Mouse (Mus musculus) hindbrain, embryonic 10.5 days (tissue): ENCODE measurements around the gene Trim11. TPM values are rescaled to one million over a fixed set of nuclear protein-coding genes. Genes with fewer than 3 reads are reported as not detected.

ENCODE experiments used
- DNase-seq: peaks from one replicate; pipeline ENCODE4 v3.0.0-alpha.2; 2017; ENCODE audit warnings: low spot score
- H3K27ac ChIP-seq: fragments of 300-500 bp; sonication (generic); 2 replicates; pipeline ENCODE4 v1.5.1; 2016; ENCODE audit warnings: mild to moderate bottlenecking, moderate library complexity
- H3K27me3 ChIP-seq: fragments of 300-500 bp; sonication (generic); 2 replicates; pipeline ENCODE4 v1.6.1; 2016; ENCODE audit warnings: mild to moderate bottlenecking; ENCODE audit not compliant: poor library complexity, insufficient read depth, severe bottlenecking
- H3K36me3 ChIP-seq: fragments of 300-500 bp; sonication (generic); 2 replicates; pipeline ENCODE4 v1.6.1; 2016; ENCODE audit warnings: mild to moderate bottlenecking, moderate library complexity
- H3K4me1 ChIP-seq: fragments of 300-500 bp; sonication (generic); replicated peaks from 2 replicates; pipeline ENCODE4 v1.6.1; 2016; ENCODE audit warnings: mild to moderate bottlenecking
- H3K4me3 ChIP-seq: fragments of 300-500 bp; sonication (generic); 2 replicates; pipeline ENCODE4 v1.5.1; 2016; ENCODE audit warnings: mild to moderate bottlenecking, moderate library complexity
- H3K9me3 ChIP-seq: fragments of 300-500 bp; sonication (generic); 2 replicates; pipeline ENCODE4 v1.6.1; 2016; ENCODE audit warnings: mild to moderate bottlenecking, moderate library complexity
- WGBS: fragments of 180-500 bp; shearing (Covaris S2); methylation state at CpG from one replicate; pipeline ENCODE4 v1.1.7; 2016; 5-methylcytosine and 5-hydroxymethylcytosine counted together
- polyA plus RNA-seq: library from polyadenylated mRNA; unstranded; fragments of >200 nt; fragmentation: Nextera tagmentation; extraction: Ambion mirVana; gene quantifications from 2 replicates; pipeline ENCODE4 v1.2.1, GENCODE M21; 2016

Trim11 gene
- polyA plus RNA-seq, 1 experiment from 2014 or later: 18.8 TPM

DNA sequence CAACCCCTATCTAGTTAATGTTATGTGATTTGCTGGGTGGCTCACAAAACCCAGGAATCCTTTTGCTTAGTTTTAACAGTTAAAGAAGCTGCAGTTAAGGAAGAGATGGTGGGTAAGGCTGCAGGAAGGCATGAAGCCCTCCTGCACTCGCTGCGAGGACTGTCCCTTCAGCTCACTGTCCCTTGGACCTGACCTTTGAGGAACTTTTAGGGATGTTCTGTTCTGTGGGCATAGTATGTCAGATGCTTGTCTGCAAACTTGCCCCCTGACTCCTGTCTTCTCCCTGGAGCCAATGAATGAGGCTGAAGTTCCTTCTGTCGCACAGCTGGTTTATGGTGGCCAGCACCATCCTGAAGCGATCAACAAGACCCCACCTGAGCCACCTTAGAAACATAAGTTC is 11.3 kb downstream of the Trim11 start:
- Histone ChIP-seq H3K4me3 (no peak overlapping the region), H3K36me3 (peaks cover 73% of the 10 kb centered on the region), H3K27ac (no peak overlapping the region), H3K4me1 (peaks cover 4% of the 10 kb centered on the region), H3K27me3 (peaks cover 21% of the 10 kb centered on the region), H3K9me3 (no peaks in the 10 kb centered on the region)
- no peak for DNase-seq
- 93% methylated on average over 4 of the region's 4 CpGs for WGBS

DNA sequence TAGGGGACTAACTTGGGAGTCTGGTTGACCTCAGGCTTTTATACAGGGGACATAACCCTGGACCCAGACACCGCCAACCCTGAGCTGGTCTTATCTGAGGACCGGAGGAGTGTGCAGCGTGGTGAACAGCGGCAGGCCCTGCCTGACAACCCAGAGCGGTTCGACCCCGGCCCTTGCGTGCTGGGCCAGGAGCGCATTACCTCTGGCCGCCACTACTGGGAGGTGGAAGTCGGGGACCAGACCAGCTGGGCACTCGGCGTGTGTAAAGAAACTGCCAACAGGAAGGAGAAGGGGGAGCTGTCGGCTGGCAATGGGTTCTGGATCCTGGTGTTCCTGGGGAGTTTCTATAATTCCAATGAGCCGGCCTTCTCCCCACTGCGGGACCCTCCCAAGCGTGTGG is 12.2 kb downstream of the Trim11 start:
- WGBS: 90% methylated on average over 17 of the region's 17 CpGs
- peaks cover 30% of the 10 kb centered on the region for H3K27me3 ChIP-seq
- H3K4me1 ChIP-seq: peaks cover 14% of the 10 kb centered on the region
- H3K27ac ChIP-seq: no peak overlapping the region
- H3K36me3 ChIP-seq: peaks cover 63% of the 10 kb centered on the region
- no peak overlapping the region for H3K4me3 ChIP-seq
- H3K9me3 ChIP-seq: no peaks in the 10 kb centered on the region
- DNase-seq: no peak

DNA sequence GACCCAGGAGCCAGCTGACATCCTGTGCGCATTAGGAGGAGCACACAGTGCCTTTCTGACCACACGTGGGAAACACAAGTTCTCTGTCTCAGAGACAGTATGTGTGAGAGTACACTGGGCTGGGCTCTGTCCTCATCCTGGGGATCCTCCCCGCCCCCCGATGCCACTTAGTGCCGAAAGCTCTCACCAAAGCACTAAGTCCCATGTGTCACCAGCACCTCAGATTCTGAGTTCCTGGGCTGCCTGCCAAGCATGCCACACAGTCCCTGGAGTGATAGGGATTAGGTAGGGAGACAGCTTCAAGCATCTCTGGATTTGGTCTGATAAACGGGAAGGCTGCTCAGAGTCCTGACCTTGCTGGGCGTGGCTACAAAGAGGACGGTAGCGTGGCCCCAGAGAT is 12.9 kb downstream of the Trim11 start:
- H3K27me3 ChIP-seq: peaks cover 37% of the 10 kb centered on the region
- no peaks in the 10 kb centered on the region for H3K9me3 ChIP-seq
- H3K4me1 ChIP-seq: peaks cover 16% of the 10 kb centered on the region
- peaks cover 56% of the 10 kb centered on the region for H3K36me3 ChIP-seq
- DNase-seq: no peak
- WGBS: 89% methylated on average over 9 of the region's 9 CpGs
- no peak overlapping the region for H3K4me3 ChIP-seq
- no peak overlapping the region for H3K27ac ChIP-seq

DNA sequence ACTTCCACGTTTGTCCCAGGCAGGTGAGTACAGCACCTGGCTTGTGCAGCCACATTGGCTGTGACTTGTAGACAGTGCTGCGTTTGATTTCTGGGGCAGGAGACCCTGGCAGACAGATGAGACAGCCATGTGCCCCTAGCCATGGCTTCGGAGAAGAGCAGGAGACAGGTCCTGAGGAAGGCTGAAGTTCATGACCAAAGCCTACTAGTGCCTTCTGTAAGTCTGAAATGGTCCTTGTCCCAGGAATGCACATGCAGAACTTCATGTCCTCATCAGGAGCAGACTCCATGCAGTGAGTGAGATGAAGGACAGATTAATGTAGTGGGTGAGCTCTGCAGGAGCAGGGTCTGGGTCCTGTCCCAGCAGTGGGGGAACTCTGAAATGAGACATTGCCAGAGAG is 14.0 kb downstream of the Trim11 start:
- no peak overlapping the region for H3K4me3 ChIP-seq
- 83% methylated on average over 3 of the region's 3 CpGs for WGBS
- H3K9me3 ChIP-seq: no peaks in the 10 kb centered on the region
- peaks cover 18% of the 10 kb centered on the region for H3K4me1 ChIP-seq
- no peak for DNase-seq
- H3K36me3 ChIP-seq: peaks cover 45% of the 10 kb centered on the region
- H3K27me3 ChIP-seq: peaks cover 41% of the 10 kb centered on the region
- H3K27ac ChIP-seq: no peak overlapping the region

DNA sequence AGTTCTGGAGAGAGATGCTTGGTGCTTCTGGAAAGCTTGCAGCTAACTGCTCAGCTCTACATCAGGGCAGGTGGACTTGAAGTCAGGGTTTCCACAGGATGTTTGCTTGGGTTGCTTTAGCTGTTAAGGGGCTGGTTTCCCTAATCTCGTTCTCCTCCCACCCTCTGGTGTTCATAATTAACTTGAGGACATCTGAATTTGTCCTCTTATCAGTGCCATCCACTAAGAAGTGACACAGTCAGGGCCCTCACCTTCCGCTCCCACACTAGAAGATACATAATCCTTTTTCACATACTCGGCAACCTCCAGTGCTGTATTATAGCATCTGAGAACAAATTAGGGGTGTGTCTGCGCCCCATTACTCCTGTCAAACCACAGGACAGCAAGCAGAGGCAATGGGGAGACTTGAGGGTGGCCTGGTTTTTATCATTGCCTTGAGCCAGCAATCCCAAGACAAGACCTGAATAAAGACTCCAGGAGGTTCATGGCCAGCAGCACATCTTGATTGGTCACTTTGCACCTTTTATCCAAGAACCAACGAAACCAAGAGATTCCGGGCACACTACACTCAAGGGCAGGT is 15.3 kb downstream of the Trim11 start:
- H3K36me3 ChIP-seq: peaks cover 32% of the 10 kb centered on the region
- no peaks in the 10 kb centered on the region for H3K9me3 ChIP-seq
- no peak overlapping the region for H3K27ac ChIP-seq
- no peak for DNase-seq
- no peak overlapping the region for H3K4me3 ChIP-seq
- peaks cover 18% of the 10 kb centered on the region for H3K4me1 ChIP-seq
- peaks cover 44% of the 10 kb centered on the region for H3K27me3 ChIP-seq
- WGBS: 83% methylated on average over 6 of the region's 6 CpGs

DNA sequence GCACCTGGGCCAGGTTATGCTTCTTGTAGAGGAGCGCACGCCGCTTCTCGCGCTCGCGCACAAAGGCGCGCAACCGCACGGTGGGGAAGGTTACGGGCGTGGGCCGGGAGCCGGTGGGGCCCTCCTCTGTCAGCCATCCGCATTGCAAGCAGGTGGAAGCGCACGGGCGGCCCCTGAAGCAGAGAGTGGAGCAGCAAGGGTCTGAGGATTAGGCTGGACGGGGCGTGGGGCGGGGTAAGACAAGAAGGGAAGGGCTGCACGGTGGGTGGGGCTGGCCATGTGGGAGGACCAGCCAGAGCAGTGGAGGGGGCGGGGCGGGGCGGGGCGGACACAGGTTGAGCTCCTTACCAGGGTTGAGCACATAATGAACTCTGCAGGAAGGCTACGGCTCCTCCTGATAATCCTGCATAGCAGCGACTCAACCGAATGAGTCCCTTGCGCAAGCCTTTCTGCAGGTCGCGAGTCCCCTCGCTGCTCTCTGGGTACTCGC is 16.5 kb downstream of the Trim11 start:
- WGBS: 2% methylated on average over 35 of the region's 35 CpGs
- peak; percentile 64 for DNase-seq
- no peaks in the 10 kb centered on the region for H3K9me3 ChIP-seq
- peaks cover 20% of the 10 kb centered on the region for H3K36me3 ChIP-seq
- peaks cover 44% of the 10 kb centered on the region for H3K27me3 ChIP-seq
- peak overlapping the region; percentile 35; the same call in 1 of the 2 replicates for H3K27ac ChIP-seq
- peaks cover 23% of the 10 kb centered on the region for H3K4me1 ChIP-seq
- peak overlapping the region; percentile 52 for H3K4me3 ChIP-seq

DNA sequence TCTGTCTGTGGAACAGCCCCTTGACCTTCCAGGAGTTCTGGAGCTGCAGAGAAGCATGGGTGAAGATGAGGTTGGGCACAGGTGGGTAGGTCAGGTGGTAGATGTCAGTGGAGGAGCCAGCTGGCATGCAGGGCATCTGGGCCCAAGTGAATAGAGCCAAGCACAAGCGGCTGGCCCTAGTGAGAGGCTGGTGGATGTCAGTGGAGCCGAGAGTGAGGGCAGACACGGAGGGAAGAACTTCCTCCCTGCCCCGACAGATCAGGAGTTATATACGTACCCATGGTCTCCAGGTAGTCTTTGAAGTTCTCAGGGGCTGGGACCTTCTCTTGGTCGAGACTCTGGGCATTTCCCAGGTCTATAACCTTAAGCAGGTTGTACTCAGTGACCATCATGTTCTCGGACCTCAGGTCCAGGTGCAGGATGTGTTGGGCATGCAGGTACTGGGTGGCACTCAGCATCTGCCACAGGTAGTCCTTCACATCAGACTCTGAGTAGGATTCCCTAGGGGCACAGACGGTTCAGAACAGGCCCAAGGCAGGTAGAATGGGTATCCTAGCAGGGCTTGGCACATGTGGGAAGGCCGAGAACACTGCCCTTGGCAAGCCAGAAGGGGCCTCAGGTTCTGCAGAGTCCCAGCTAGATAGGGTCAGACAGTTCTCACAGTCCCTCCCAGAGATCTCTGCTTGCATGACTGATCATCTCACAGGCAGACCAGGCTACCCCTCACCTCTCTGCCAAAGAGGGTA is 17.3 kb downstream of the Trim11 start:
- WGBS: 78% methylated on average over 9 of the region's 9 CpGs
- peaks cover 48% of the 10 kb centered on the region for H3K27me3 ChIP-seq
- peaks cover 12% of the 10 kb centered on the region for H3K36me3 ChIP-seq
- peaks cover 23% of the 10 kb centered on the region for H3K4me1 ChIP-seq
- H3K27ac ChIP-seq: no peak overlapping the region
- no peaks in the 10 kb centered on the region for H3K9me3 ChIP-seq
- no peak for DNase-seq
- H3K4me3 ChIP-seq: peak overlapping the region; percentile 52

DNA sequence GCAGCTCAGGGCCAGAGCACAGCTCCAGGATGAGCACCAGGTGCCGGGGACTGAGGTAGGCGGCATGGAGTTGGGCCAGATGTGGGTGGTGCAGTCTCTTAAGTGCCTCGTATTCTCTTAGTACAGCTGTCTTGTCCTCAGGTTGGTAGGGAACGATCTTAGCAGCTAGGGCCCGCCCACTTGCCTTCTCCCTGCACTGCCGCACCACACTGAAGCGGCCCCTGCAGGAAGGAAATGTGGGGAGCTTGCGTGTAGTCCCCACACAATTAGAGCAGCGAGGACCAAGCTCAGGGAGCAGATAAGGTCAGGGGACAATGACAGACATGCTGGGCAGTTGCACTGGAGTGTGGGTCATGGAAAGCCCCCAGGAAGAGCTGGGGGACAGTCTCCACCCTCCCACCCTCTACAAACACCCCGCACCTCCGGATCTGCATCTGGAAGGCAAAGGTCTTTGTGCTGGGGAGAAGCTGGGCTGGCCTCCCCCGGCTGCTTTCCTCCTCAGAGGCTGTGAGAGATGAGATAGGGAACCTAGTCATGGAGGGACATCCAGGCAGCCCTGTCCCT is 18.0 kb downstream of the Trim11 start:
- peaks cover 50% of the 10 kb centered on the region for H3K27me3 ChIP-seq
- DNase-seq: no peak
- 54% methylated on average over 12 of the region's 12 CpGs for WGBS

DNA sequence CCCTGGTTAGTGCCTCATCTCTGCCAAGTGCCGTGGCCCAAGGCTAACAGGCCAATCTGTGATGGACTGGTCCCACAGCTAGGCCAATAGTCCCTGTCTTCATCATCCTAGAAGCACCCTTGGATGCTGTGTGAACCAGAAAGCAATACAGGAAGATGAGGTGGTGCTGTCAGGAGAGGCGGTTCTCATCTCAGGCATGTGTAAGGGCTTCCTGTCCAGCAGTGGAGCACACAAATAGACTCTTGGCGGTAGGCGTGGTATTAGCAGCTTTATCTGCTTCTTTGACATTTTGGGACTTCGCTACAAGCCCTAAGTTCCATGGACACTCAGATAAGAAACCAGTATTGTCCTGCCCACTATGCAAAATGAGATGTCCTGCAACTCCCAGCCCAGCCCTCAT is 19.6 kb downstream of the Trim11 start:
- Histone ChIP-seq H3K27ac (no peak overlapping the region), H3K36me3 (no peaks in the 10 kb centered on the region), H3K4me3 (no peak overlapping the region), H3K4me1 (peaks cover 23% of the 10 kb centered on the region), H3K27me3 (peaks cover 46% of the 10 kb centered on the region), H3K9me3 (no peaks in the 10 kb centered on the region)
- no peak for DNase-seq
- 85% methylated on average over 5 of the region's 5 CpGs for WGBS

More for the DNA sequence above, 18.0 kb downstream of the Trim11 start:
- H3K4me1 ChIP-seq: peaks cover 23% of the 10 kb centered on the region
- H3K9me3 ChIP-seq: no peaks in the 10 kb centered on the region
- no peak overlapping the region for H3K4me3 ChIP-seq
- H3K36me3 ChIP-seq: peaks cover 5% of the 10 kb centered on the region
- H3K27ac ChIP-seq: no peak overlapping the region

DNA sequence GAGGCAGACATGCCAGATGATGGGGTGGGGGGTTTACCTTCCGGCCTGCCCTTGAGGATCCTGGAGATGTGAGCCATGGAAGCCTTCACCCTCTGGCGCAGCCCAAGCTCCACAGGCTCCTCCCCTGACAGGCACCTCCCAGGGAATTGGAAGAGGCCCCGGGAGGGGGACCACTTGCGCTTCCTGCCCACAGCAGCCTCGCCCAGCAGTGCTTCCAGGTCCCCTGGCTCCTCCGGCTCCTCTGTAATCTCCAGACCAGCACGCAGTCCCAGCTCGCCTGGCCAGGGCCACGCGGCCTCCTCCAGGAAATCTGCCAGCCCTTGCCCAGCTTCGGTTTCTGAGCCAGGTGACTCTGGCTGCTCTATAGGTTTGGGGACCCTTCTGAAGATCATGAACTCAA is 21.3 kb downstream of the Trim11 start:
- no peak for DNase-seq
- H3K9me3 ChIP-seq: no peaks in the 10 kb centered on the region
- peaks cover 19% of the 10 kb centered on the region for H3K4me1 ChIP-seq
- no peak overlapping the region for H3K27ac ChIP-seq
- WGBS: 64% methylated on average over 11 of the region's 11 CpGs
- no peaks in the 10 kb centered on the region for H3K36me3 ChIP-seq
- no peak overlapping the region for H3K4me3 ChIP-seq
- H3K27me3 ChIP-seq: peaks cover 32% of the 10 kb centered on the region

DNA sequence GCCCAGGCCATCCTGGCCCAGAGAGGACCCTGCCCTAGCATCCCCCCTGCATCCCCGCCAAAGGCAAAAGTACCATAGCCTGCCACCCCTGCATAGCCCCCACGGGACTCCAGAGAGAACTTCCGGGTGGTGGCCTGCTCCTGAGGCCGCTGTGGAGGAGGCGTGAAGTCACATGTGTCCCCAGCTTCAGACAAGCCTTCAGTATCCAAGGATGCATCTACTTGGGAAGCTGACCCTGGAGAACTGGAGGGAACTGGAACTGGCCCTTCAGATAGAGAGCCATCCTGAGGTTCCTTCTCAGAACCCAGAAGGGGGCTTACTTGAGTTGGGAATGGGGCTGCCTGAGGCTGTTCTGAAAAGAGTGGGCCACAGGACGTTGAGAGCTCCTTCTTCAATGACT is 21.9 kb downstream of the Trim11 start:
- H3K4me3 ChIP-seq: no peak overlapping the region
- DNase-seq: no peak

DNA sequence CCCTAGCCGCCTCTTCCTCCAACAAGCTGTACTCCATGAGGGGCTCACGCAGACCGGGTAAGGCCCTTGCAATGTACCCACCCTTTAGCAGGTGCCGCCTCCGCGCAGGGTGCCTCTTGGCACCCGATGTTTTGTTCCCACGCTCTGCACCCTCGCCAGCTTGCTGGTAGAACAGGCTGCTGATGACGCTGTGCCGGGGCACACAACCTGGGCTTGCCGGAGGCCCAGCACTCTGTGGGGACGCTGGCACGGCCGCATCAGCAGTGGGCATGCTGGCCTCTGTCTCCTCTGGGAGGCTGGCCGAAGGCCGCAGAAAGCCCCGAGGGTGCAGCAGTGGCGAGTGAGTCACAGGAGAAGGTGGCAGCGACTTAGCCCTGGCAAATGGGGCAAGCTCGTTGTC is 22.7 kb downstream of the Trim11 start:
- WGBS: 94% methylated on average over 21 of the region's 21 CpGs
- Histone ChIP-seq H3K27ac (no peak overlapping the region), H3K9me3 (no peaks in the 10 kb centered on the region), H3K36me3 (no peaks in the 10 kb centered on the region), H3K27me3 (peaks cover 17% of the 10 kb centered on the region), H3K4me3 (no peak overlapping the region), H3K4me1 (peaks cover 8% of the 10 kb centered on the region; the same call in 1 of the 2 replicates)
- DNase-seq: no peak

More for the DNA sequence above, 21.9 kb downstream of the Trim11 start:
- WGBS: 83% methylated on average over 6 of the region's 6 CpGs
- Histone ChIP-seq H3K27me3 (peaks cover 25% of the 10 kb centered on the region), H3K9me3 (no peaks in the 10 kb centered on the region), H3K36me3 (no peaks in the 10 kb centered on the region), H3K4me1 (peaks cover 13% of the 10 kb centered on the region), H3K27ac (no peak overlapping the region)
